Mouse (Mus musculus) liver, postnatal 0 days (tissue): Measurements from ENCODE around the gene Pias4.

Experiments used
- CTCF ChIP-seq: sonication (generic); IDR thresholded peaks from 2 replicates; pipeline ENCODE4 v1.5.1; 2016; ENCODE audit warnings: antibody characterized with exemption, low read depth
- EP300 ChIP-seq: IDR thresholded peaks from 2 replicates; pipeline ENCODE4 v1.6.1; 2016; ENCODE audit warnings: antibody characterized with exemption, low read depth, mild to moderate bottlenecking

GRCm38 (mm10) chr10:81178927-81179326 is 11.2 kb upstream of the Pias4 start:
- no peak for TF ChIP-seq CTCF
- no peak for TF ChIP-seq EP300
